Mouse (Mus musculus) lung, adult 2 months (tissue): Measurements from ENCODE around the gene Rspo1.

Source experiments
- CTCF ChIP-seq: fragments of 200-500 bp; IDR thresholded peaks from 2 replicates; pipeline ENCODE4 v1.5.1; 2011; ENCODE audit warnings: mild to moderate bottlenecking, low read length, control low read depth; ENCODE audit not compliant: insufficient read depth
- POLR2A ChIP-seq: fragments of 200-500 bp; IDR thresholded peaks from 2 replicates; pipeline ENCODE4 v1.6.1; 2011; ENCODE audit warnings: low read depth, mild to moderate bottlenecking, control low read depth, low read length, borderline replicate concordance; ENCODE audit errors: extremely low read depth

DNA sequence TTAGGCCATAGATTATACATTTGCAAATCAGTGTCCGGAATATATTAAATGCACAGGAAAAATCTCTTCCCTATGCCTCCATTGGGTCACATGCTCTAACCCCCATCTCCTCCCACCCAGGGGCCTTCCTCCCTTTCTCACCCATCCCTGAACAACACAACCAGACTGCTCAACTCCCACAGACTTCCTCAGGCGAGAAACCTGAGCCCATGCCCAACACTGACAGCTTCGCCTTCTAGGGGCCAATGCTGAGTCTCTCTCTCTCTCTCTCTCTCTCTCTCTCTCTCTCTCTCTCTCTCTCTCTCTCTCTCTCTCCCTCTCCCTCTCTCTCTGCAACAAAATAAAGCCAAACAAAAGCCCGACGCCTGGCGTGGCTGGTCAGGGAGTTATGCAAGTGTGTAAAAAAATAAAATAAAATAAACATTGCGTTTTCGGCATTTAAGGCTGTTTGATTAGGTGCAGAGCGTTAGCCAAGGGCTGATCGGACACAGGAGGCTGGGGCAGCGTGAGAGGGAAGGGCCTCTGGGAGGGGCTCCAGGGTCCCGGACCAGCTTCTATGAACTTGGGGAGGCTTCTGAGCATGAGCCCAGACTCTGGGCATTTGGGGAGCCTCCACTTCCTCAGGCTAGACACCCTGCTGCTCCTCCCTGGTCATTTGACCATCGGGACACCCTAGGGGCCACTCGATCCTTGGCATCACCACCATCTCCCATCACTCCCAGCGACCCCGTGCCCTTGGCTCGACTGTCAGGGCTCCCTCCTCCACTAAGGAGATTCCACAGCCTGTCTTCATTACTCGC lies 1.2 kb upstream of the Rspo1 start:
- TF ChIP-seq POLR2A, result no peak
- no peak for TF ChIP-seq CTCF
